Mouse (Mus musculus): Measurements from ENCODE around the gene Ier2.
"Not testable (repeated sequence)": the region's sequence is repeated elsewhere in the genome, so short reads cannot be mapped to it uniquely, and the experiment has no call there.

Ier2 gene

DNA sequence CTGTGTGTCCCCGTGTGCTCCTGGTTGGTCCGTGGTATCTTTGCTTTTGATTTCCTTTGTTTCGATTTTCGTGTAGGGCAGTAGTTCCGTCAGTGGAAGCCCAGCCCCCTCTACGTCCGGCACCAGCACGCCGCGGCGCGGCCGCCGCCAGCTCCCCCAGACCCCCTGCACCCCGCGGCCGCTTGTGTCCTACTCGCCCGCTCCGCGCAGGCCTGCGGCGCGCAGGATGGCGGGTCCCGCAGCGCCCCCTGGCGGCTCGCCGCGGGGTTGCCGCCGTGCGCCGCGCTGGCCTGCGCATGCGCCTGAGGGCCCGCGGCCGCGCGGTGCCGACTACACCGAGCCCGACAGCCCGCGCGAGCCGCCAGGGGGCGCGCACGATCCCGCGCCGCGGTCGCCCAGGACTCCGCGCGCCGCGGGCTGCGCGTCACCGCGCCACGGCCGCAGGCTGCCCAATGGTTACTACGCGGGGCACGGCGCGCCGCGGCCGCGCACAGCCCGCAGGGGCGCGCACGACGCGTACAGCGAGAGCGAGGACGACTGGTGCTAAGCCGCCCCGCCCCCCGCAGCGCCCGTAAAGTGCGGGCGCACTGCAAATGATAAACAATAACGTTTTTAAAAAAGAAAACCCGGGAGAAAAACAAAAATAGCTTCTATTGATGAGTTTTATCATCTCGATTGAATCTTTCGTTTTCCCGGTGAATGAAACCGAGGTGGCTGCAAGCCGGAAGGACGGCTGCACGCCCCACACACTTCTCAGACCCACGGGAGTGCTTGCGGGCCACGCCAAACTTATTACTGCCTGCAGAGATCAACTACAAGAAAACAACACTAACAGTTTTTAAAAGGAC is 23.3 kb downstream of the Ier2 start:
- DNase-seq (ENCODE audit: low spot score in 2 of 2), result peak; percentile 94 to 95

- DNase-seq (ENCODE audit: low spot score in 2 of 2), result no peak
These were observed 24.0 kb downstream of the Ier2 start for GRCm38 (mm10) chr8:84638555-84639161.

- DNase-seq (ENCODE audit: low spot score in 2 of 2), result no peak
These were observed 24.6 kb downstream of the Ier2 start for GRCm38 (mm10) chr8:84637946-84638554.

GRCm38 (mm10) chr8:84636051-84636691 is 26.5 kb downstream of the Ier2 start:
- no peak for DNase-seq (ENCODE audit: low spot score in 2 of 2)

DNA sequence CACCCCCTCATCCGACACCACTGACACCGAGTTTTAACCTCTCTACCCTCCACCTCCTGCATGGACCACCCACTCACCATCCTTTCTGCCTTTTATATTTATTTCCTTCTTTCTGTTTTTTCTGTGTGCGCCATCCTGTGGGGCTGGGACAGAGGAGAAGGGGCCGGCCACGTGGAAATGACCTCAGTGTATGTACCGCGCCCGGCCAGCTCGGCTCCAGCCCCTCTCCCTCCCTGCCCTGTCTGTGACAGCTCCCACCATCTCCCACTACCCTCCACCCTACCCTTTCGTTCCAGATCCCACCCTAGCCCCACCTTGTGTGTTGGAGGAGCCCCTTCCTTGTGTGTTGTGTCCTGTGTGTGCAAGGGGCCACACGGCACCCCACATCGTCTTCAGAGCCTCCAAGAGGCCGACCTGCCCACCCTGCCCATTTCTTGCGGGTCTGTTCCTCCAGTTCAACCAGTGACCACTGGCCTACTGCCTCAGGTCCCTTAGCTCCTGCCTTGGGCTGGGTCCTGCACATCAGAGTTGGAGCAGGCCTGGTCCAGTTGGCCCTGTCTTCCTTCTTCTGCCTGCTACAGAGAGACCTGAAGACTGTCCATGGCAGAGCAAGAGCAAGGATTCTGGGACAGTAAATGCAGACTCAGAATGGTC is 27.1 kb downstream of the Ier2 start:
- DNase-seq (ENCODE audit: low spot score in 2 of 2), result no peak

- DNase-seq (ENCODE audit: low spot score in 2 of 2), result peak in 1 of 2 experiments; percentile 63
These were observed 27.8 kb downstream of the Ier2 start for GRCm38 (mm10) chr8:84634849-84635304.

- no peak for DNase-seq (ENCODE audit: low spot score in 2 of 2)
These were observed 28.6 kb downstream of the Ier2 start for GRCm38 (mm10) chr8:84633841-84634584.

DNA sequence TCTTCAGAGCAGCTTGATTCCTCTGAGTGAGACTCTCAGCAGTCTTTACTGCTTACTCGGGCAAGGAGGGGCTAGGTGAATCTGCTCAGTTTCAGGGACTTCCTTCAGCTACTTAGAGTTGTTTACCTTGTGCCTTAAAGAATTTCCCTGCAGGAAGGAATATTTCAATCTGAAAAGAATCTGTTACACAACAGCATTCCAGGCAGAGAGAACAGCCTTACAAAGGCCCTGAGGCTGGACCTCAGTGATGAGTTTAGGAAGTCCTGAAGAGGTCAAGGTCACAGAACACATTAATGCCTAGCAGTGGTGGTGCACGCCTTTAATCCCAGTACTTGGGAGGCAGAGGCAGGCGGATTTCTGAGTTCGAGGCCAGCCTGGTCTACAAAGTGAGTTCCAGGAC is 30.8 kb downstream of the Ier2 start:
- no peak for DNase-seq (ENCODE audit: low spot score in 2 of 2)

DNA sequence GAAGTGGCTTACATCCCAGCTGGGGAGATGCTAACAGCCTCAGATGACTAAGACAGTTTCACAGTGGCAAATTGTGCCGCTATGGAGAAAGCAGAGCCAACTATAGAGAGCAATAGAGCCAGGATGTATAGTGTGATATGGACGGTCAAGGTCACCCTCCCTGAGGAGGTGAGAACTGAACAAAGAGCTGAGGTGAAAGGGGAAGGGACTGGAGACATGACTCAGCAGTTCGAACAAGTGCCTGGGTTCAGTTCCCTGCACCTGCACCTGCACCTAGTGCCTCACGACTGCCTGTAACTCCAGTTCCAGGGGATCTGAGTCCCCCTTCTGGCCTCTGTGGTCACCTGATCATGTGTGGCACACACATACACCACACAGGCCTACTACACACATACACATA is 32.5 kb downstream of the Ier2 start:
- no peak for DNase-seq (ENCODE audit: low spot score in 2 of 2)

DNA sequence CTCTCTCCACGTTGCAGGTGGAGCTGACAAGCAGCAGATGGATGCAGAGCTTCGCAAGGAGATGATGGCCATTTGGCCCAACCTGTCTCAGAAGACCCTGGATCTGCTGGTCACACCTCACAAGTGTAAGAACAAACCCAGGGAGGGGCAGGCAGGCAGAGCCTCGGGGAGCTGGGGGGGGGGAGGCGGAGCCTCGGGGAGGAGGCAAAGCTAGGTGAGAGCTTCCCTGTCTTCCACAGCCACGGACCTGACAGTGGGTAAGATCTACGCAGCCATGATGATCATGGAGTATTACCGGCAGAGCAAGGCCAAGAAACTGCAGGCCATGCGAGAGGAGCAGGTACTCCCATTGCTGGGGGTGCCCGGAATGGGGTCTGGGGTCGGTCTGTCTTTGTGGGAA is 33.1 kb downstream of the Ier2 start:
- no peak for DNase-seq (ENCODE audit: low spot score in 2 of 2)

- not testable (repeated sequence) for DNase-seq (ENCODE audit: low spot score in 2 of 2)
These were observed 39.2 kb downstream of the Ier2 start for GRCm38 (mm10) chr8:84623425-84623824.

DNA sequence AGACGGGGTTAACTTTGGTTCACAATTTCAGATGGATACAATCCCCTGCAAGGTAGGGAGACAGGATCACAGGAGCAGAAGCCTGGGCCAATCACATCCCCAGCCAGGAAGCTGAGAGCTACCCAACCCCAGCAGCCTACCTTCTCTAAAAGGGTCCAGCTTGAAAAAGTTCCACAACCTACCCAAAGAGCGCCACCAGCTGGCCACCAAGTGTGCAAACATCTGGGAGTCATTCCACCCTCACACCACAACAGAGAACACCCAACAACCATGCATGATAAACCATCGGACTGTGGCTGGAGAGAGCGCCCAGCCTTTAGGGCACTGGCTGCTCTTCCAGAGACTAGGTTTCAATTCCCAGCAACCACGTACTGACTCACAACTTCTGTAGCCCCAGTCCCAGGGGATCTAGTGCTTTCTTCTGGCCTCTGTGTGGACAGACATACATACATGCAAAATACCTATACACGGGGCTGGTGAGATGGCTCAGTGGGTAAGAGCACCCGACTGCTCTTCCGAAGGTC is 41.5 kb downstream of the Ier2 start:
- no peak for DNase-seq (ENCODE audit: low spot score in 2 of 2)

GRCm38 (mm10) chr8:84617005-84617404 is 45.6 kb downstream of the Ier2 start:
- no peak for DNase-seq (ENCODE audit: low spot score in 2 of 2)

- DNase-seq (ENCODE audit: low spot score in 2 of 2), result no peak
These were observed 46.8 kb downstream of the Ier2 start for GRCm38 (mm10) chr8:84615666-84616485.

DNA sequence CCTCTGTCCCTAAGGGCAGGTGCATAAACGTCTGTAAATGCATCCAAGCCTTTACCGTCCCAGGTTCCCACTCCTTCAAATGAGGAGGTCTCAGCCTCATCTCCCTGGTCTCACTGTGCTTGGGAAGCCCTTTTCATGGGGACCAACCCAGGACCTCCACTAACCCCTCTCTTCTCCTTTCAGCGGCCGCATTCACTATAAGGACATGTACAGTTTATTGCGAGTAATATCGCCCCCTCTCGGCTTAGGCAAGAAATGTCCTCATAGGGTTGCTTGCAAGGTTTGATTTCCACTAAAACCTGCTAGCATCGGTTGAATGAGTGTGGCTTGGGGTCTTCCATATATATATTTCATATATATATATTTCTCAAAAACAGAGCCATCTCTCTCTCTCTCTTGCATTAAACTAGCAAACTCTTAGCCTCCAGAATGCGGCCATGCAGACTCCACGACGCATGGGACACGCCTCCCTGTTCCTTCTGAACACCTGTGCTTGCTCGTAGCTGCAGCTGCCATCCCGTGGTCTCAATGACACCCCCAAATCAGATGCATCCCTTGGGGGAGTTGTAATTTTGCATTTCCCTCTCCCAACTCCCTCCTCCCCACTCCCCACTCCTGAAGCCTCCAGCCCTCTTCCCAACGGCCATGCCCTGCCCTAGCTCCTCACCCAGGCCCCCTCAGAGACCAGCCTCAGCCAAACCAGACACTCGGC is 48.0 kb downstream of the Ier2 start:
- DNase-seq (ENCODE audit: low spot score in 2 of 2), result no peak
